Mouse (Mus musculus) urinary bladder, postnatal 14 days (tissue): ENCODE data around the gene Bora.

Source experiments
- DNase-seq: peaks from one replicate; pipeline ENCODE4 v3.0.0; 2021; ENCODE audit warnings: low spot score

Bora gene

DNA sequence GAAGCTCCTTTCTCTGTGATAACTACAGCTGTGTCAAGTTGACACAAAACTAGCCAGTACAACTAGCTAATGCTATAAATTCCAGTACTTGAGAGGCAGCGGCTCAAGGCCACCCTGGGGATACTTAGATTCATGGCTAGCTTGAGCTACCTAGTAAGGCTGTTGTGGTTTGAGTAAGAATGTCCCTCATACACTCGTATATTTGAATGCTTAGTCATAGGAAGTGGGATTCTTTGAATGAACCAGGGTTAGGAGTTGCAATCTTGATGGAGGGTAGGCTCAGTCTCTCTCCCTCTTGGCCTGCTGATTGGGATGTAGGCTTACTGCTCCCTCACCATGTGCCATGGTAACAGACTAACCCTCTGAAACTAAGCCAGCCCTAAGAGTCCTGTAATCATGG, 17.1 kb downstream of the Bora start:
- DNase-seq, result no peak

DNA sequence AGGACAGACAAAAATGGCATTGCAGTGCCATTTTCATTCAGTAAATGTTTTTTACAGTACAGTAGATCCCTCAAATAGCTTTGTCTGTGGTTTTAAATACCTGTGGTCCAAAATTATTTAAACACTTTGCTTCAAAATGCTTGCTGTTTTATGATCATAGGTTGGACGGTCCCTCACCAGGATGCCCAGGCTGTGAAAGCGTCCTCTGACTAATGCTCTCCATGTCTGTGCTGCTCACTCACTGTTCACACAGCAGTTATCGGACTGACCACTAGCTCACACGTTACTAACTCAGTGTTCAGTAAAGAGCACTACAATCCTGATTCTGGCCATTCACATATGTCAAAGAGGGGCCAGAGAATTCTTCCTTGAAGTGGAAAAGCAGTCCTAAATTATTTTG, 25.1 kb downstream of the Bora start:
- DNase-seq, result no peak

DNA sequence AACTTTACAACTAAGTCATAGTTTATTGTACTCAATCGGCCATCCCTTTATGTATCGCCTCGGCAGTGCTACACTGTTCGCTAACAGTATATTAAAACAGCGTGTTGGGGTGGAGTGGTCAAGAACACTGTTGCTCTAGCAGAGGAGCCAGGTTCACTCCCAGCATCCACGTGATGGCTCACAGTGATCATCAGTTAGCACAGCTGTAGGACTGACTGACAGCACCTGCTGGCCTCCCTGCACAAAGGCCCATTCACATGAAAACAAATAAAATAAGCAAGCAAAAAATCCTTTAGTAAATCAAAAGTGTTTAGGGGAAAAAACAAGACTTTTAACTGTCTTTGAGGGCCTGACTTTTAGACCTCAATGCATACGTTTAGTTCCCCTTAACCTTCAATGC, 42.9 kb downstream of the Bora start:
- no peak for DNase-seq

DNA sequence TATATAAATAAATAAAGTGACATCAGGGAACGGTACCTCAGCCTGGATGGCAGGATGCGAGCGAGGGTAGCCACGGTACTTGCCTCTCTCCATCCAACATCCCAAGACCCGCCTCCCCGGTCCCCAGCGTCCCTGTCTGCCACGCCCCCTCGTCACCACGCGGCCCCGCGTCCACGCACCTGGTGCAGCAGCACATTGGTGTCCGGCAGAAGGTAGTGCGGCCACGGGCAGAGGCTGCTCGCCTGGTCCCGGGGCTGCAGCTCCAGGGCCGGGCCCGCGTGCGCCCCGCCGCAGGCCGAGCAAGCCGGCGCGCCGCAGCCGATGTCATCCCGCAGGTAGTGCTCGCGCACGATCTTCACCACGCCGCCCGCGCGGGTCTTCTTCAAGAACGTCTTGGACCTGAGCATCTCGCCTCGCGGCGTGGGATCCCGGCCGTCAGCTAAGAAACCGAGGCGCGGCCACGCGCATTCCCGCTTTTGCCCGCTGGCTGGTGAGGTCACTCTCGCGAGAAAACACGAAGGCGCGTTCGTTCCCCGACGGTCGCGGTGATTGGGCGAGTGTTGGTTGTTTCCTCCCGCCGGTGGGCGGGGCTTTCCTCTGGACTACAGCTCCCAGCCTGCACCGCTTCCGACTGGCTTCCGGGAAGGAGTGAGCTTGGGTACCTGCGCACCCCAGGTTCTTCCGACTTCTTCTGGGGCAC, 53.4 kb downstream of the Bora start, which contains the start of the genes Pibf1 and Dis3:
Gene Pibf1 (plus strand): TSS at position 158 of the 700 bp plus-strand sequence.
Gene Dis3 (minus strand): TSS at position 504 of the 700 bp plus-strand sequence.
- DNase-seq, result peak; percentile 99

DNA sequence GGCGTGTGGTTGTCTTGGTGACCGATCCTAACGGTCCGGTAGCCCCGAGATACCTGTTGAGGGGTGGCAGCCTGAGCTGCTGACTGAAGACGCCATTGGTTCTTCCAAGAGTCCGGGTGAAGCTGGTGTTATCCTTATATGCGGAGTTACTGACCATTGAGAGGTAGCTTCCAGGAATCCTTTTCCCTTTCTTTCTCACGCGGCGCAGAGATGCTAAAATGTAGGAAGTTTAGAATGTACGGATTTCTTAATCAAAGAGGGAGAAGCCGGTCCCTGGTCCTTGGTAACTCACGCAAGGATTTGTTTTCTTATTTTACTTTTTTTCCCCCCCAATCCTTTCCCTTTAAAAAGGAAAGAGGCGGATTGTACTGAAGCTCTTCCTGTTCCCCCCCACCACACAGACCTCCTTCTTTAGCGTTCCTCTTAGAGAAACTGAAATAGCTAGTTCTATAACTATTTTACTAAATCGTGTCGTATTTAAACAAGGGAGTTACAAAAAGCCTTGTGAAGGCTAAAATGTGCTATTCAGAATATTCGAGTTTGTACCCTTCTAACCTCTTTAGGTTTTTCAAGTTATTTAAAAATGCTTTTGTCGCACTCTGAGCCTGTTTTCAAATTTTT, 54.1 kb downstream of the Bora start:
- DNase-seq, result no peak

DNA sequence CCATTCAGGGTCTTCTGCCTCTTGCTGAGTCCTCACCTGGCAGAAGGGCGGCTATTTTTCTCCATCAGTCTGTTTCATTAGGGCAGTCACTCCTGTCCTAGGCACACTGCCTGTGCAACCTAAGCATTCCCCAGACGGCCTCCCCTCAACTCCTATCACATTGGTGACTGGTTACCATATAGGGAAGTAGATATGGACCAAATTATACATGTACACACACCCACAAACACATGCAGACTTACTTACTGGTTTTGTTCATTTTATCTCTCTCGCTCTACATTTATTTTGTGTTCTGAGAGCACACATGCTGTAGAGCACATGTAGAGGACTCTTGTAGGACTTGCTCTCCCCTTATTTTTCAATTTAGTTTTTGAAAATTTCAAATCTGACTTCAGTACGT, 57.0 kb downstream of the Bora start:
- no peak for DNase-seq

DNA sequence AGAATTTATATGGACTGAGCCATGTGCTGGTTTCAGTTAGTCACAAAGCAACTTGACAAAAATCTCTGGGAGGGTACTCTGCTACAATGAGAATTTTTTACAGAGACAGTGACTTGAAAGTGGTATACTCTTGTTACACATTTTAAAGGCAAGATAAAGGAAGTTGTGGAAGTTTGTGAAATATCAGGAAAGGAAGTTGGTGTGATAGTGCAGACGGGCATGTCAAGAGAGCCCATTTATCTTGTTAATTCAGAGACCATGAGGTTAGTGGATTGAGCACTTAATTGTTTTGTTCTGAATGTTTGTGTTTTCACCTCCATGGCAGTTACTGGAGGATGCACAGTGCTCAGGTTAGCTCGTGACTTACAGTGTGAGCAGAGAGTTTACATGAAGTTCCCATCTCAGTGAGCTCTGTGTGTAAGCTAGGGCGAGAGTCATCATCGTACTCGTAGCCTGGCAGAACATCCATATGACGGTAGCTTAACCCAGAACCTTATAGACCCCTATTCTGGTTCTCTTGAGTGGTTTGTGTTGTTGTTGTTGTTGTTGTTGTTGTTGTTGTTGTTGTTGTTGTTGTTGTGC, 58.6 kb downstream of the Bora start:
- DNase-seq, result no peak

DNA sequence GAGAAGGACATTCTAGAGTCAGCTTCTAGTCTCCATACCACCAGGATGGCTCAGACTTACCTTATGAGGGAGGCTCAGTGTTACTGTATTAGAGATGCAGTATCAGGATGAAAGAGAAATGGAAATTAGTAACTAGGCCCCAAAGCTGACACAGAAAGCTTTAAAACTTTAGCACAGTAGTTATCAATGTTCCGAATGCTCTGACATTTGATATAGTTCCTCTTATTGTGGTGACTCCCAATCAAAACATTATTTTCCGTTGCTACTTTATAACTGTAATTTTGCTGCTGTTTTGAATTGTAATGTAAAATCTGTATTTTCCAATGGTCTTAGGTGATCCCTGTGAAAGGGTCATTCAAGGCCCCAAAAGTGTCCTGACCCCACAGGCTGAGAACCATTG, 60.6 kb downstream of the Bora start:
- DNase-seq, result no peak

DNA sequence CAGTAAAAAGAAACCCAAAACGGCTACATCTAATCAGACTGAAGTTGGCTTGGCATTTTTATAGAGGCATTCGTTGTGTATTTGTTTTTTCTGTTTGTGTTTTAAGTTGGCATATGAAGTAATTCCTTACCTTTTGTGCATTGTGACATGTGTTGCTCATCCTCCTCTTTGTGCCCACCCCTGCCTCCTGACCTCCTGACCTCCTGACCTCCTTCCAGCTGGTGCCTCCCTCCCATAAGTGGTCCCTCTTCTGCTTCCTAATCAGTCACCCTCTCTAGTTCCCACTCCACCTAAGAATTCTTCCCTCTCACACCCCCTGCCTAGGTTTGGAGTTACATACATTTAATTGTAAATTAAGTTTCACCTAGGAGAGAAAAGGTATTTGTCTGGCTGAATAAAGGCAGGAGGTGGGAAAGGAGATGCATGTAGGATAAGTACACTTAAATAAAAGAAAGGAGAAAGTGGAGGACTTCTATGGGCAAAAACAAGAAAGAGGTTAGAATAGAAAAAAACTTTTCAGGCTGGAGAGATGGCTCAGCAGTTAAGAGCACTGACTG, 61.7 kb downstream of the Bora start:
- no peak for DNase-seq

DNA sequence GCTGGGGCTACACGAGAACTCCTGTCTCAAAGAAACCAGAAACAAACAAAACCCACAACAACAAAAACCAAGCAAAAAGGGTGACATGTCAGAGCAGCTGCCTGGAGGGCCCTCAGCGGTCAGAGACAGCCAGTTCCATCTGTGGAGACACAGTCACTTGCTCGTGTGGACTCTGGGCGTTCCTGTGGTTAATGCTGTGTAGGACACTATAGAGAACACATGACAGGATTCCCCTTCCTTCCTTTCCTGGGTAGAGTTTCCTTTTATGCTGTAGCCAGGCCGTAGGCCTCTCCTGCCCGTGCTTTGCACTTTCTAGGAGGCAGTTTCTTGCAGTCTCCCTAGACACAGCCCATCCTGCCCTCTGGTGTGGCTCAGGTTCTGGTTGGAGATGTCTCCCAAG, 62.7 kb downstream of the Bora start:
- DNase-seq, result no peak

DNA sequence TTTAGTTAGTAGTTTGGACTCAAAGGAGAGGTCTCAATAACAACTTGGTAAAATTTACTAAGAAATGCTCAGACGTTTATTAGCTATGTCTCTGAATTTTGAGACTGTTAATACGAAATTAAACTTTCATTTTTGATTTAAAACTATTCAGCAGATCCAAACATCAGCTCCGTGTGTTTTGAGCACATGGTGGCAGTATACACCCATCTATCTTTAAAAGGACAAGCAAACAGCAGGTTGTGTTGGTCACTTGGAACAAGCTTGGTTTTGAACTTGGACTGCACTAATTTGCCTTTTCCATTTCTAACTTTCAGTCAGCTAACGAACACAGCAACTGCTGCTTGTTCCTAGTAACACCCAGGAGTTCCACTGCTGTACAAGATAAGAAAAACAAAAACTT, 71.6 kb downstream of the Bora start:
- DNase-seq, result no peak

DNA sequence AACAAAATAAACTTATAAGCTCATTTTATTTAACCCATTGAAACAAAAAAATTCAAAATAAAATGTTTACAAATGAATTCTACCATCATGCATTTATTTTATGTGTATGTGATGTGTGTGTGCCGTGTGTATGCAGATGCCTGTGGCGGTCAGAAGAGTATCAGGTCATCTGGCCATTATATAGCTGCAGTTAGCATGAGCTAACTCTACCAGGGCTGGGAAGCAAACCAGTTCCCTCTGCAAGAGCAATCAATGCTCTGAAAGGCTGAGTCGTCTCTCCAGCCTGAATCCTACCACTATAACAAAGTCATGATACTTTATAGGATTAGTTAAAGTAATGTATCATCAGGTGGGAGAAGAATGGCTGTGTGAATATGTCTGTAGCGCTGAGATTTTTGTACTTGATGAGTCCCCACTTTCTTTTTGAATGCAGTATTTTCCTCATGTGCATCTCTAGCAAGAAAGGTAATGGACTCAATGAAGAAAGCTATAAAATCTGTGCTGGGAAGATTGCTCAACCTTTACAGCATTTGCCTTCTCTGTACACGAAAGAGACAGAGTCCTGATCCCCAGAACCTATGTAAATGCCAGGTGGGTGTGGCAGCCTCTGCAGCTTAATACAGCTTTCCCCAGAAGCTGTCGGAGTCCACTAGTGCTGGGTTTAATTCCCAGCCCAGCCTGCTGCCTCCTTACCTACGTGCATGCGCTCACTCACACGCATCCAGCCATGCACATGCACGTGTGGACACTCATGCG, 75.7 kb downstream of the Bora start:
- no peak for DNase-seq

DNA sequence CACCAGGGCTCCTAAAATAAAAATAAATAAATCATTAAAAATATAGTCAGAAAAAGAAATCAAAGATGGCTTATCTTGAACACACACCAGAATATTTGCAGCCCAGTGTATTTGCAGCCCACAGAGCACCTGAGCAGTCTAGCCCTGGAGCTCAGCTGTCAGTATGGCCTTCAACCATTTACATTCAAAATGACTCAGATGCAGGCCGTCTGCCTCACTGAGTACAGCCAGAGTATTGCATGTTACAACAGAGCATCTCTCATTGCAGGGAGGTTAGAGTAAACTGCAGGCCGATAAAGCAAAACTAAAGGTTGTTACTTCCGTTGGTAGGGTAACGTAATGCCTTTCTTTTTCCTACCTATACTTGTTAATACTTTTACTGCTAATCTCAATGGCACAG, 78.1 kb downstream of the Bora start:
- DNase-seq, result no peak
